Mouse (Mus musculus) MEL (cell line): ENCODE results near the gene Gm49318. TPM values are rescaled to one million over a fixed set of nuclear protein-coding genes. Genes with fewer than 3 reads are reported as not detected.
A peak's percentile ranks its signal among the peaks of the same experiment; 100 is the strongest.

Source experiments
- DNase-seq: peaks from one replicate; pipeline ENCODE4 v3.0.0; 2011; ENCODE audit warnings: low read depth, low spot score
- H3K27ac ChIP-seq: 2 replicates; pipeline ENCODE4 v1.5.1; 2012; ENCODE audit warnings: low read depth, mild to moderate bottlenecking, control low read depth, low read length, moderate library complexity; ENCODE audit not compliant: control insufficient read depth
- H3K27me3 ChIP-seq, 2 experiments: fragments of 150-350 bp in 1 of 2; sonication (generic) in 1 of 2; 2 replicates each; pipeline ENCODE4 v1.6.1; 2012; ENCODE audit warnings: low read length in 2 of 2, mild to moderate bottlenecking in 2 of 2, improper control_type of control experiment in 1 of 2, moderate library complexity in 1 of 2; ENCODE audit not compliant: insufficient read depth in 2 of 2, control insufficient read depth in 1 of 2
- H3K36me3 ChIP-seq, 2 experiments: 2 replicates each; pipeline ENCODE4 v1.6.1; 2012 to 2014; ENCODE audit warnings: low read length in 2 of 2, improper control_type of control experiment in 1 of 2, inconsistent platforms in 1 of 2, mild to moderate bottlenecking in 1 of 2; ENCODE audit not compliant: insufficient read depth in 2 of 2, control insufficient read depth in 1 of 2
- H3K4me1 ChIP-seq, 2 experiments: fragments of 150-350 bp in 1 of 2; sonication (generic) in 1 of 2; 2 replicates each; pipeline ENCODE4 v1.6.1; 2012; ENCODE audit warnings: low read length in 2 of 2, improper control_type of control experiment in 1 of 2, mild to moderate bottlenecking in 1 of 2; ENCODE audit not compliant: insufficient read depth in 2 of 2, control insufficient read depth in 1 of 2
- H3K4me3 ChIP-seq, 2 experiments: fragments of 150-350 bp in 1 of 2; sonication (generic) in 1 of 2; 2 replicates each; pipeline ENCODE4 v1.5.1; 2012; ENCODE audit warnings: low read depth in 2 of 2, low read length in 2 of 2, mild to moderate bottlenecking in 2 of 2, moderate library complexity in 2 of 2, control low read depth in 1 of 2, improper control_type of control experiment in 1 of 2; ENCODE audit not compliant: control insufficient read depth in 1 of 2, insufficient read depth in 1 of 2
- H3K79me2 ChIP-seq: 2 replicates; pipeline ENCODE4 v1.6.1; 2012; ENCODE audit warnings: mild to moderate bottlenecking, low read length, moderate library complexity; ENCODE audit not compliant: control insufficient read depth, poor library complexity, insufficient read depth
- H3K9ac ChIP-seq: 2 replicates; pipeline ENCODE4 v1.6.1; 2012; ENCODE audit warnings: low read depth, mild to moderate bottlenecking, control low read depth, low read length, moderate library complexity; ENCODE audit not compliant: control insufficient read depth, poor library complexity, severe bottlenecking
- H3K9me3 ChIP-seq: fragments of 150-350 bp; sonication (generic); replicated peaks from 2 replicates; pipeline ENCODE4 v1.6.1; 2012; ENCODE audit warnings: mild to moderate bottlenecking, low read length, improper control_type of control experiment, moderate library complexity; ENCODE audit not compliant: insufficient read depth
- BHLHE40 ChIP-seq: IDR thresholded peaks from 2 replicates; pipeline ENCODE4 v1.6.1; 2012; ENCODE audit warnings: low read depth, mild to moderate bottlenecking, inconsistent platforms, low read length, improper control_type of control experiment, borderline replicate concordance
- CTCF ChIP-seq, 3 experiments: IDR thresholded peaks in 2 of 3; conservative IDR thresholded peaks in 1 of 3; 2 replicates each; pipeline ENCODE4 v1.5.1; 2011 to 2012; ENCODE audit warnings: low read length in 3 of 3, low read depth in 2 of 3, mild to moderate bottlenecking in 2 of 3, improper control_type of control experiment in 1 of 3, inconsistent platforms in 1 of 3, mixed read lengths in 1 of 3, moderate library complexity in 1 of 3; ENCODE audit not compliant: control insufficient read depth in 1 of 3, insufficient read depth in 1 of 3, poor library complexity in 1 of 3, severe bottlenecking in 1 of 3
- E2F4 ChIP-seq: IDR thresholded peaks from 2 replicates; pipeline ENCODE4 v1.6.1; 2011; ENCODE audit warnings: low read depth, low read length, improper control_type of control experiment, borderline replicate concordance
- ETS1 ChIP-seq: IDR thresholded peaks from 2 replicates; pipeline ENCODE4 v1.6.1; 2012; ENCODE audit warnings: low read depth, mild to moderate bottlenecking, inconsistent platforms, low read length, improper control_type of control experiment, moderate library complexity
- GABPA ChIP-seq: IDR thresholded peaks from 2 replicates; pipeline ENCODE4 v1.6.1; 2012; ENCODE audit warnings: low read depth, mild to moderate bottlenecking, inconsistent platforms, low read length, improper control_type of control experiment, moderate library complexity
- GATA1 ChIP-seq: IDR thresholded peaks from 2 replicates; pipeline ENCODE4 v1.6.1; 2011; ENCODE audit warnings: low read depth, low read length, improper control_type of control experiment
- MAX ChIP-seq: IDR thresholded peaks from 2 replicates; pipeline ENCODE4 v1.6.1; 2011; ENCODE audit warnings: low read length, improper control_type of control experiment
- MEF2A ChIP-seq: IDR thresholded peaks from 2 replicates; pipeline ENCODE4 v1.6.1; 2014; ENCODE audit warnings: low read depth, mild to moderate bottlenecking, inconsistent platforms, low read length, improper control_type of control experiment; ENCODE audit not compliant: poor library complexity, insufficient replicate concordance, severe bottlenecking; ENCODE audit errors: extremely low read depth
- MYB ChIP-seq: IDR thresholded peaks from 2 replicates; pipeline ENCODE4 v1.6.1; 2011; ENCODE audit warnings: mild to moderate bottlenecking, low read depth, low read length, improper control_type of control experiment
- MYC ChIP-seq: IDR thresholded peaks from 2 replicates; pipeline ENCODE4 v1.6.1; 2011; ENCODE audit warnings: low read depth, mild to moderate bottlenecking, low read length, improper control_type of control experiment, moderate library complexity
- NELFE ChIP-seq: IDR thresholded peaks from 2 replicates; pipeline ENCODE4 v1.6.1; 2011; ENCODE audit warnings: low read depth, low read length, improper control_type of control experiment
- RCOR1 ChIP-seq: IDR thresholded peaks from 2 replicates; pipeline ENCODE4 v1.6.1; 2012; ENCODE audit warnings: low read depth, mild to moderate bottlenecking, inconsistent platforms, low read length, improper control_type of control experiment
- TBP ChIP-seq: IDR thresholded peaks from 2 replicates; pipeline ENCODE4 v1.8.0; 2011; ENCODE audit warnings: low read depth, low read length, improper control_type of control experiment
- UBTF ChIP-seq: IDR thresholded peaks from 2 replicates; pipeline ENCODE4 v1.6.1; 2012; ENCODE audit warnings: low read depth, mild to moderate bottlenecking, inconsistent platforms, low read length, improper control_type of control experiment, moderate library complexity, borderline replicate concordance; ENCODE audit not compliant: insufficient read depth
- ZMIZ1 ChIP-seq: IDR thresholded peaks from 2 replicates; pipeline ENCODE4 v1.6.1; 2012; ENCODE audit warnings: low read depth, mild to moderate bottlenecking, inconsistent platforms, low read length, improper control_type of control experiment, moderate library complexity
- polyA plus RNA-seq, 2 experiments: library from polyadenylated mRNA; stranded (reverse) in 1 of 2; unstranded in 1 of 2; fragments of >175 nt in 1 of 2; fragments of >200 nt in 1 of 2; gene quantifications; 2 replicates each; pipeline versions ENCODE4 v1.2.1 to v1.2.4; 2012; ENCODE audit warnings: low replicate concordance in 2 of 2, low read depth in 1 of 2; ENCODE audit not compliant: insufficient read length in 2 of 2, insufficient read depth in 1 of 2, missing spikeins in 1 of 2
- total RNA-seq: library from RNA; depleted of rRNA; stranded (reverse); fragments of 300-350 nt; gene quantifications from 2 replicates; pipeline ENCODE4 v1.2.3, GENCODE M21; 2012

Gene Gm49318
- total and polyA plus RNA-seq, 3 experiments: not detected

DNA sequence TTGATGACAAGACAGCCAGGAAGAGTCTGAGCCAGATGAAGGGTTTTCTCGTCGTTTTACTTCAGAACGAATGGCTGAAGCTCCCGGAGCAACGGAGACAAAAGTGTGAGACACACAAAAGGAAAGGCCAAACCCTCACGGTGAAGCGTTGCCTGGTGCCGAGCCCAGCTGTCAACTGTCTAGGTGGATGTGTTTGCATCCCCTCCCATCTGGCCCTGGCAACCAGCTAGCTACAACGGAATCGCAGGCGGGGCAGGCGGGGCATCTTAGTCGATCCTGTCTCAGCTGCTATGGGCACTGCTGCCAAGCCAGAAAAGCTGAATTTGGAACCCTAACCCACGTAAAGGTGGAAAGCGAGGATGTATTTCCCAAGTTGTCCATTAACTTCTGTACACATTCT lies 45.0 kb upstream of the Gm49318 start:
- Histone ChIP-seq H3K79me2 (peaks cover 13% of the 10 kb centered on the region), H3K4me3 (peak overlapping the region; percentile 56 to 70), H3K36me3 (peaks cover 3 to 14% of the 10 kb centered on the region in 2 experiments), H3K9me3 (no peaks in the 10 kb centered on the region), H3K27me3 (no peaks in the 10 kb centered on the region), H3K27ac (no peak overlapping the region), H3K4me1 (peaks cover 1 to 30% of the 10 kb centered on the region in 2 experiments; a peak in 3 of 4 replicates), H3K9ac (peak overlapping the region; percentile 76)
- peak; percentile 67 for DNase-seq
- TF ChIP-seq GABPA (no peak), MAX (no peak), E2F4 (no peak), ETS1 (no peak), ZMIZ1 (no peak)

DNA sequence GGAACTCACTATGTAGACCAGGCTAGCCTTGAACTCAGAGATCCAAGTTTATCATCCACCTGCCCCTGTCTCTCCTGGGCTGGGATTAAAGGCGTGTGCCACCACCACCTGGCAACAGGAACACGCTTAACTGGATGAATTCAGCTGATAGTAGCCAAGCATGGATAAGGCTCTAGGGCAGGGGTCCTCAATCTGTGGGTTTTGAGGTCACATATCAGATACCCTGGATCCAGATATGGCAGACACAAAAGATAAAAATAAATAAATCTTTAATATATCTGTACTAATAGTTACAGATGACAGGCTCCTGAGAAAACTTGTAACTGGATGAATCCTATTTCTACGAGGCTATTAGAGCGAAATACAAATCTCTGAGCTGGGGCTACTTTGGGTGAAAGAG lies 44.6 kb upstream of the Gm49318 start:
- Histone ChIP-seq H3K27me3 (no peaks in the 10 kb centered on the region), H3K4me3 (peak overlapping the region in 1 of 2 experiments; percentile 70; a peak in 1 of 4 replicates), H3K9me3 (no peaks in the 10 kb centered on the region), H3K9ac (peak overlapping the region; percentile 76), H3K79me2 (peaks cover 13% of the 10 kb centered on the region), H3K27ac (no peak overlapping the region), H3K36me3 (peaks cover 5 to 12% of the 10 kb centered on the region in 2 experiments), H3K4me1 (peaks cover 0 to 26% of the 10 kb centered on the region in 2 experiments; a peak in 3 of 4 replicates)
- peak; percentile 68 for TF ChIP-seq RCOR1
- TF ChIP-seq GATA1: peak; percentile 52
- TF ChIP-seq CTCF (IDR thresholded peaks at IDR 0.05 in 2 of 3, conservative IDR thresholded peaks at IDR 0.05 in 1 of 3; ENCODE audit: control insufficient read depth in 1 of 3, insufficient read depth in 1 of 3, low read depth in 2 of 3, low read length in 3 of 3, poor library complexity in 1 of 3, severe bottlenecking in 1 of 3): no peak
- DNase-seq: no peak

DNA sequence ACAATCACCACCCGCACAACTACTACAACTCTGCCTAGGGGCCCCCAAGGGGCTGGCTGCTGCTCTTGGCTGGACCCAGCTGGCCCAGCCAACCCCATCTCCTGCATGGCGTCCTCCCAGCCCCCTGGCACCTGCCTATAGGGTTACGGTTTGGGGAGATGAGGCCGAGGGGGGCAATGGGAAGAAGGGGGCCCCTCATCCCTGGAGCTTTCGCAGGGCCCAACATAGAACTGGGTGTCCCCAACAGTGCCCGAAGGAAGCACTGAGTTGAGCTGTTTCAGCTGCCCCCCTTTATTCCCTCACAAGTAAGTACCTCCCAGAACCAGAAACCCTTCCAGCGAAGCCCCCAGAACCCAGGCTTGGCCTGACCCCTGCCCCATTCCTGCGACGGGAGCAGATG lies 37.1 kb upstream of the Gm49318 start:
- Histone ChIP-seq H3K9me3 (no peaks in the 10 kb centered on the region), H3K4me1 (no peaks in the 10 kb centered on the region), H3K36me3 (peaks cover 0 to 5% of the 10 kb centered on the region in 2 experiments; a peak in 2 of 4 replicates), H3K27ac (no peak overlapping the region), H3K79me2 (no peaks in the 10 kb centered on the region), H3K9ac (no peak overlapping the region)
- DNase-seq: no peak
- no peak for TF ChIP-seq E2F4
- no peak for TF ChIP-seq UBTF
- TF ChIP-seq GATA1: no peak
- no peak for TF ChIP-seq MYC
- no peak for TF ChIP-seq BHLHE40
- TF ChIP-seq NELFE: no peak
- no peak for TF ChIP-seq TBP
- no peak for TF ChIP-seq MYB
- TF ChIP-seq MEF2A: no peak
- TF ChIP-seq, all 39 proteins: peak for 0
- H3K27me3 ChIP-seq: no peaks in the 10 kb centered on the region
- no peak overlapping the region for H3K4me3 ChIP-seq
